Mouse (Mus musculus) thymus, adult 2 months (tissue): Measurements from ENCODE around the gene Ankrd36.

Experiments used
- CTCF ChIP-seq: fragments of 200-500 bp; IDR thresholded peaks from 2 replicates; pipeline ENCODE4 v1.5.1; 2012; ENCODE audit warnings: mild to moderate bottlenecking, control low read depth, low read length, moderate library complexity, borderline replicate concordance; ENCODE audit not compliant: control insufficient read depth, poor library complexity, insufficient read depth; ENCODE audit errors: extremely low read depth
- POLR2A ChIP-seq: fragments of 200-500 bp; IDR thresholded peaks from 2 replicates; pipeline ENCODE4 v1.6.1; 2012; ENCODE audit warnings: mild to moderate bottlenecking, low read length, control low read depth, moderate library complexity; ENCODE audit not compliant: control insufficient read depth, poor library complexity, insufficient read depth; ENCODE audit errors: extremely low read depth

- no peak for TF ChIP-seq POLR2A
- no peak for TF ChIP-seq CTCF
These were observed 17.6 kb upstream of the Ankrd36 start for GRCm38 (mm10) chr11:5551931-5552330.
